Mouse (Mus musculus) megakaryocyte, embryonic 14.5 days (primary cell): Measurements from ENCODE around the gene Arhgap28.
"Not testable (repeated sequence)": the region's sequence is repeated elsewhere in the genome, so short reads cannot be mapped to it uniquely, and the experiment has no call there.

Source experiments
- FLI1 ChIP-seq: IDR thresholded peaks from 2 replicates; pipeline ENCODE4 v1.6.1; 2012; ENCODE audit warnings: low read length, inconsistent platforms, mixed read lengths
- GATA1 ChIP-seq: IDR thresholded peaks from 3 replicates; pipeline ENCODE4 v1.6.1; 2012; ENCODE audit warnings: mixed read lengths, low read length, inconsistent platforms, borderline replicate concordance

GRCm38 (mm10) chr17:67841494-67841893, 162.4 kb downstream of the Arhgap28 start:
- TF ChIP-seq GATA1, FLI1: not testable (repeated sequence)
